Mouse (Mus musculus): ENCODE measurements at regions not wholly inside any gene's neighbourhood (a gene's known extent, or its start where the extent isn't known, plus 50 kb on each side); places are given as distances from the start of the nearest gene placed in this dataset.

- no peak overlapping the region for H3K9ac ChIP-seq (ENCODE audit: control insufficient read depth, low read depth, low read length, poor library complexity, severe bottlenecking)
- 0 out of 4 replicates have a peak, but pooled peaks cover 0 to 2% of the 10 kb centered on the region in 2 experiments for H3K4me1 ChIP-seq (ENCODE audit: control insufficient read depth in 1 of 2, insufficient read depth in 2 of 2, low read length in 2 of 2)
- TF ChIP-seq POLR2AphosphoS2 (IDR thresholded peaks at IDR 0.05; ENCODE audit: low read length): no peak
- no peak for TF ChIP-seq ZKSCAN1 (IDR thresholded peaks at IDR 0.05; ENCODE audit: low read depth, low read length)
- TF ChIP-seq MYB (IDR thresholded peaks at IDR 0.05; ENCODE audit: low read depth, low read length): no peak
- TF ChIP-seq MAFK (IDR thresholded peaks at IDR 0.05; ENCODE audit: borderline replicate concordance, low read depth, low read length): no peak
- TF ChIP-seq E2F4 (IDR thresholded peaks at IDR 0.05; ENCODE audit: borderline replicate concordance, low read depth, low read length): no peak
- TF ChIP-seq ZC3H11A (IDR thresholded peaks at IDR 0.05; ENCODE audit: low read depth, low read length): no peak
- no peak for TF ChIP-seq MAZ (IDR thresholded peaks at IDR 0.05; ENCODE audit: low read depth, low read length)
- no peak for TF ChIP-seq ELF1 (IDR thresholded peaks at IDR 0.05; ENCODE audit: low read depth, low read length)
- TF ChIP-seq UBTF (IDR thresholded peaks at IDR 0.05; ENCODE audit: borderline replicate concordance, insufficient read depth, low read depth, low read length): no peak
- no peak for TF ChIP-seq RAD21 (IDR thresholded peaks at IDR 0.05; ENCODE audit: low read depth, low read length)
- no peak for TF ChIP-seq SIN3A (IDR thresholded peaks at IDR 0.05; ENCODE audit: low read length)
- TF ChIP-seq ZMIZ1 (IDR thresholded peaks at IDR 0.05; ENCODE audit: low read depth, low read length): no peak
- TF ChIP-seq POLR2A (IDR thresholded peaks at IDR 0.05; ENCODE audit: control insufficient read depth in 1 of 2, insufficient read depth in 1 of 2, low read depth in 1 of 2, low read length in 2 of 2, poor library complexity in 1 of 2): no peak
- TF ChIP-seq TBP (IDR thresholded peaks at IDR 0.05; ENCODE audit: low read depth, low read length): no peak
- TF ChIP-seq RCOR1 (IDR thresholded peaks at IDR 0.05; ENCODE audit: low read depth, low read length): no peak
- no peak for TF ChIP-seq MAX (IDR thresholded peaks at IDR 0.05; ENCODE audit: low read length)
- no peak for TF ChIP-seq CHD1 (IDR thresholded peaks at IDR 0.05; ENCODE audit: low read depth, low read length)
- no peak for TF ChIP-seq ZNF384 (IDR thresholded peaks at IDR 0.05; ENCODE audit: low read depth, low read length)
These were observed 118.3 kb upstream of the Cwc22 start for GRCm38 (mm10) chr2:78064321-78065037.

GRCm38 (mm10) chr2:78059801-78060416, 113.7 kb upstream of the Cwc22 start:
- Histone ChIP-seq H3K9me3 (replicated peaks; ENCODE audit: insufficient read depth, low read length) (no peaks in the 10 kb centered on the region), H3K4me1 (ENCODE audit: control insufficient read depth in 1 of 2, insufficient read depth in 2 of 2, low read length in 2 of 2) (0 out of 4 replicates have a peak, but pooled peaks cover 0 to 2% of the 10 kb centered on the region in 2 experiments), H3K27me3 (ENCODE audit: control insufficient read depth in 1 of 2, insufficient read depth in 2 of 2, low read length in 2 of 2) (no peaks in the 10 kb centered on the region), H3K9ac (ENCODE audit: control insufficient read depth, low read depth, low read length, poor library complexity, severe bottlenecking) (no peak overlapping the region), H3K4me3 (ENCODE audit: control insufficient read depth in 1 of 2, insufficient read depth in 1 of 2, low read depth in 2 of 2, low read length in 2 of 2) (peak overlapping the region; percentile 15 to 62; a peak in 3 of 4 replicates), H3K79me2 (ENCODE audit: control insufficient read depth, insufficient read depth, low read length, poor library complexity) (no peaks in the 10 kb centered on the region), H3K36me3 (ENCODE audit: control insufficient read depth in 1 of 2, insufficient read depth in 2 of 2, low read length in 2 of 2) (no peaks in the 10 kb centered on the region), H3K27ac (ENCODE audit: control insufficient read depth, low read depth, low read length) (no peak overlapping the region)
- DNase-seq (ENCODE audit: low read depth, low spot score): peak; percentile 44
- TF ChIP-seq USF1 (IDR thresholded peaks at IDR 0.05; ENCODE audit: low read depth, low read length) (no peak), POLR2AphosphoS5 (IDR thresholded peaks at IDR 0.05; ENCODE audit: borderline replicate concordance, low read depth, low read length) (no peak), SIN3A (IDR thresholded peaks at IDR 0.05; ENCODE audit: low read length) (no peak), MEF2A (IDR thresholded peaks at IDR 0.05; ENCODE audit: extremely low read depth, insufficient replicate concordance, low read depth, low read length, poor library complexity, severe bottlenecking) (no peak), E2F4 (IDR thresholded peaks at IDR 0.05; ENCODE audit: borderline replicate concordance, low read depth, low read length) (no peak), MAZ (IDR thresholded peaks at IDR 0.05; ENCODE audit: low read depth, low read length) (no peak), ZKSCAN1 (IDR thresholded peaks at IDR 0.05; ENCODE audit: low read depth, low read length) (no peak), POLR2AphosphoS2 (IDR thresholded peaks at IDR 0.05; ENCODE audit: low read length) (no peak), MAFK (IDR thresholded peaks at IDR 0.05; ENCODE audit: borderline replicate concordance, low read depth, low read length) (no peak), TAL1 (IDR thresholded peaks at IDR 0.05; ENCODE audit: low read length) (no peak), ZC3H11A (IDR thresholded peaks at IDR 0.05; ENCODE audit: low read depth, low read length) (no peak), RAD21 (IDR thresholded peaks at IDR 0.05; ENCODE audit: low read depth, low read length) (no peak), GABPA (IDR thresholded peaks at IDR 0.05; ENCODE audit: low read depth, low read length) (no peak), CTCF (IDR thresholded peaks at IDR 0.05 in 2 of 3, conservative IDR thresholded peaks at IDR 0.05 in 1 of 3; ENCODE audit: control insufficient read depth in 1 of 3, insufficient read depth in 1 of 3, low read depth in 2 of 3, low read length in 3 of 3, poor library complexity in 1 of 3, severe bottlenecking in 1 of 3) (no peak), GATA1 (IDR thresholded peaks at IDR 0.05; ENCODE audit: low read depth, low read length) (peak; percentile 65), JUND (IDR thresholded peaks at IDR 0.05; ENCODE audit: low read depth, low read length) (0 out of 2 replicates have a peak, but pooled peaks have one; percentile 24), ZNF384 (IDR thresholded peaks at IDR 0.05; ENCODE audit: low read depth, low read length) (peak; percentile 92), CHD2 (IDR thresholded peaks at IDR 0.05; ENCODE audit: low read length) (no peak), BHLHE40 (IDR thresholded peaks at IDR 0.05; ENCODE audit: borderline replicate concordance, low read depth, low read length) (no peak), TCF12 (IDR thresholded peaks at IDR 0.05; ENCODE audit: low read depth, low read length) (no peak)

More at GRCm38 (mm10) chr2:78064321-78065037, 118.3 kb upstream of the Cwc22 start:
- Histone ChIP-seq H3K36me3 (ENCODE audit: control insufficient read depth in 1 of 2, insufficient read depth in 2 of 2, low read length in 2 of 2) (no peaks in the 10 kb centered on the region), H3K27ac (ENCODE audit: control insufficient read depth, low read depth, low read length) (no peak overlapping the region), H3K79me2 (ENCODE audit: control insufficient read depth, insufficient read depth, low read length, poor library complexity) (no peaks in the 10 kb centered on the region), H3K9me3 (replicated peaks; ENCODE audit: insufficient read depth, low read length) (no peaks in the 10 kb centered on the region), H3K4me3 (ENCODE audit: control insufficient read depth in 1 of 2, insufficient read depth in 1 of 2, low read depth in 2 of 2, low read length in 2 of 2) (no peak overlapping the region), H3K27me3 (ENCODE audit: control insufficient read depth in 1 of 2, insufficient read depth in 2 of 2, low read length in 2 of 2) (no peaks in the 10 kb centered on the region)
- DNase-seq (ENCODE audit: low read depth, low spot score): no peak
